Mouse (Mus musculus) CH12.LX (cell line): Measurements from ENCODE around the gene Gm4881. TPM values are rescaled to one million over a fixed set of nuclear protein-coding genes. Genes with fewer than 3 reads are reported as not detected.
A peak's percentile ranks its signal among the peaks of the same experiment; 100 is the strongest.

Source experiments
- DNase-seq: peaks from one replicate; pipeline ENCODE4 v3.0.0-alpha.2; 2013; ENCODE audit errors: extremely low read depth
- H3K27ac ChIP-seq: 2 replicates; pipeline ENCODE4 v1.5.1; 2012; ENCODE audit warnings: low read depth, mild to moderate bottlenecking, control low read depth, moderate library complexity; ENCODE audit not compliant: insufficient read depth
- H3K27me3 ChIP-seq: replicated peaks from 2 replicates; pipeline ENCODE3; 2012; ENCODE audit warnings: inconsistent platforms
- H3K36me3 ChIP-seq, 2 experiments: replicated peaks in 1 of 2; 2 replicates each; pipeline versions ENCODE3 to v1.6.1; 2012; ENCODE audit warnings: inconsistent platforms in 1 of 2, low read length in 1 of 2, mild to moderate bottlenecking in 1 of 2, mixed read lengths in 1 of 2, moderate library complexity in 1 of 2; ENCODE audit not compliant: control insufficient read depth in 1 of 2, insufficient read depth in 1 of 2
- H3K4me1 ChIP-seq, 2 experiments: 2 replicates each; pipeline ENCODE4 v1.6.1; 2012; ENCODE audit warnings: inconsistent platforms in 1 of 2, moderate library complexity in 1 of 2; ENCODE audit not compliant: insufficient read depth in 2 of 2, control insufficient read depth in 1 of 2
- H3K4me2 ChIP-seq: 2 replicates; pipeline ENCODE4 v1.6.1; 2012; ENCODE audit warnings: low read depth, mild to moderate bottlenecking, control low read depth; ENCODE audit not compliant: poor library complexity, insufficient read depth, severe bottlenecking
- H3K4me3 ChIP-seq, 3 experiments: fragments of 150-350 bp in 1 of 3; sonication (generic) in 1 of 3; replicated peaks in 1 of 3; 2 replicates each; pipeline versions ENCODE3 to v1.5.1; 2011 to 2012; ENCODE audit warnings: low read depth in 2 of 3, low read length in 2 of 3, mild to moderate bottlenecking in 2 of 3, moderate library complexity in 2 of 3, control low read depth in 1 of 3, improper control_type of control experiment in 1 of 3, inconsistent platforms in 1 of 3, mixed read lengths in 1 of 3; ENCODE audit not compliant: poor library complexity in 1 of 3
- H3K79me2 ChIP-seq: replicated peaks from 2 replicates; pipeline ENCODE4 v1.6.1; 2012; ENCODE audit warnings: mild to moderate bottlenecking, moderate library complexity; ENCODE audit not compliant: control insufficient read depth, poor library complexity, insufficient read depth, severe bottlenecking; ENCODE audit errors: extremely low read depth
- H3K9ac ChIP-seq: 2 replicates; pipeline ENCODE4 v1.6.1; 2012; ENCODE audit warnings: low read depth, mild to moderate bottlenecking, control low read depth, moderate library complexity; ENCODE audit not compliant: insufficient read depth
- H3K9me3 ChIP-seq: replicated peaks from 2 replicates; pipeline ENCODE3; 2012; ENCODE audit warnings: low read length, inconsistent platforms, mixed read lengths
- CHD2 ChIP-seq: IDR thresholded peaks from 2 replicates; pipeline ENCODE4 v1.6.1; 2011; ENCODE audit warnings: low read length, improper control_type of control experiment
- CTCF ChIP-seq, 2 experiments: IDR thresholded peaks in 1 of 2; conservative IDR thresholded peaks in 1 of 2; 2 replicates each; pipeline ENCODE4 v1.5.1; 2011 to 2012; ENCODE audit warnings: low read depth in 2 of 2, low read length in 2 of 2, improper control_type of control experiment in 1 of 2, inconsistent platforms in 1 of 2, mild to moderate bottlenecking in 1 of 2, moderate library complexity in 1 of 2
- ELF1 ChIP-seq: IDR thresholded peaks from 2 replicates; pipeline ENCODE4 v1.6.1; 2014; ENCODE audit warnings: low read depth, mild to moderate bottlenecking, inconsistent platforms, low read length, improper control_type of control experiment
- EP300 ChIP-seq: IDR thresholded peaks from 2 replicates; pipeline ENCODE4 v1.6.1; 2011; ENCODE audit warnings: low read length, improper control_type of control experiment
- HCFC1 ChIP-seq: IDR thresholded peaks from 2 replicates; pipeline ENCODE4 v1.6.1; 2012; ENCODE audit warnings: low read depth, mild to moderate bottlenecking, inconsistent platforms, low read length, improper control_type of control experiment
- IRF4 ChIP-seq: IDR thresholded peaks from 2 replicates; pipeline ENCODE4 v1.6.1; 2014; ENCODE audit warnings: low read depth, mild to moderate bottlenecking, inconsistent platforms, low read length, improper control_type of control experiment
- JUND ChIP-seq: conservative IDR thresholded peaks from 2 replicates; pipeline ENCODE4 v1.6.1; 2011; ENCODE audit warnings: low read depth, low read length, improper control_type of control experiment
- KAT2A ChIP-seq: IDR thresholded peaks from 2 replicates; pipeline ENCODE4 v1.6.1; 2012; ENCODE audit warnings: low read length, improper control_type of control experiment, inconsistent platforms; ENCODE audit not compliant: insufficient replicate concordance
- MAFK ChIP-seq: IDR thresholded peaks from 2 replicates; pipeline ENCODE4 v1.6.1; 2011; ENCODE audit warnings: low read length, improper control_type of control experiment; ENCODE audit not compliant: insufficient replicate concordance
- MAX ChIP-seq: IDR thresholded peaks from 2 replicates; pipeline ENCODE4 v1.6.1; 2011; ENCODE audit warnings: low read length, improper control_type of control experiment
- MAZ ChIP-seq: IDR thresholded peaks from 2 replicates; pipeline ENCODE4 v1.6.1; 2012; ENCODE audit warnings: low read depth, mild to moderate bottlenecking, inconsistent platforms, low read length, improper control_type of control experiment, moderate library complexity
- MEF2A ChIP-seq: IDR thresholded peaks from 2 replicates; pipeline ENCODE4 v1.6.1; 2014; ENCODE audit warnings: low read depth, mild to moderate bottlenecking, inconsistent platforms, low read length, improper control_type of control experiment, borderline replicate concordance
- MXI1 ChIP-seq: IDR thresholded peaks from 2 replicates; pipeline ENCODE4 v1.6.1; 2011; ENCODE audit warnings: mild to moderate bottlenecking, low read depth, low read length, improper control_type of control experiment
- MYC ChIP-seq: IDR thresholded peaks from 2 replicates; pipeline ENCODE4 v1.6.1; 2011; ENCODE audit warnings: low read depth, mild to moderate bottlenecking, improper control_type of control experiment, low read length
- NELFE ChIP-seq: IDR thresholded peaks from 2 replicates; pipeline ENCODE4 v1.6.1; 2011; ENCODE audit warnings: low read depth, low read length, improper control_type of control experiment
- NRF1 ChIP-seq: IDR thresholded peaks from 2 replicates; pipeline ENCODE4 v1.6.1; 2014; ENCODE audit warnings: low read depth, mild to moderate bottlenecking, inconsistent platforms, low read length, improper control_type of control experiment, moderate library complexity
- POLR2AphosphoS2 ChIP-seq: IDR thresholded peaks from 2 replicates; pipeline ENCODE4 v1.6.1; 2011; ENCODE audit warnings: low read depth, low read length, improper control_type of control experiment
- RAD21 ChIP-seq: IDR thresholded peaks from 2 replicates; pipeline ENCODE4 v1.6.1; 2011; ENCODE audit warnings: low read depth, mild to moderate bottlenecking, low read length, improper control_type of control experiment, moderate library complexity
- SIN3A ChIP-seq: IDR thresholded peaks from 2 replicates; pipeline ENCODE4 v1.6.1; 2012; ENCODE audit warnings: low read length, improper control_type of control experiment, inconsistent platforms
- SMC3 ChIP-seq: IDR thresholded peaks from 2 replicates; pipeline ENCODE4 v1.6.1; 2011; ENCODE audit warnings: low read depth, low read length, improper control_type of control experiment
- TBP ChIP-seq: conservative IDR thresholded peaks from 2 replicates; pipeline ENCODE4 v1.6.1; 2011; ENCODE audit warnings: low read depth, low read length, improper control_type of control experiment
- TCF12 ChIP-seq: IDR thresholded peaks from 2 replicates; pipeline ENCODE4 v1.6.1; 2014; ENCODE audit warnings: low read depth, mild to moderate bottlenecking, inconsistent platforms, low read length, improper control_type of control experiment
- UBTF ChIP-seq: IDR thresholded peaks from 2 replicates; pipeline ENCODE4 v1.6.1; 2012; ENCODE audit warnings: low read depth, mild to moderate bottlenecking, inconsistent platforms, low read length, improper control_type of control experiment, moderate library complexity
- ZKSCAN1 ChIP-seq: IDR thresholded peaks from 2 replicates; pipeline ENCODE4 v1.6.1; 2012; ENCODE audit warnings: low read depth, inconsistent platforms, low read length, improper control_type of control experiment, borderline replicate concordance
- ZMIZ1 ChIP-seq: IDR thresholded peaks from 2 replicates; pipeline ENCODE4 v1.6.1; 2012; ENCODE audit warnings: low read depth, mild to moderate bottlenecking, inconsistent platforms, low read length, improper control_type of control experiment
- dilution Hi-C: fragments of 300-500 bp; cut with MboI; formaldehyde crosslinking; loops from 2 replicates; pipeline ENCODE4 v1.14.3; 2020; ENCODE audit warnings: low sequenced_read_pairs; ENCODE audit not compliant: extremely low pct_unique_long_range_greater_than_20kb, extremely low pct_ligation_motif_present
- in situ Hi-C: fragments of 300-500 bp; cut with MboI; formaldehyde crosslinking; loops from 3 replicates; pipeline ENCODE4 v1.14.3; 2019; ENCODE audit warnings: low sequenced_read_pairs, low pct_ligation_motif_present, low pct_unique_long_range_greater_than_20kb, mixed read lengths
- polyA plus RNA-seq: library from polyadenylated mRNA; unstranded; fragments of >175 nt; gene quantifications from 2 replicates; pipeline ENCODE4 v1.2.1, GENCODE M21; 2012; ENCODE audit warnings: low read depth; ENCODE audit not compliant: insufficient read length
- total RNA-seq, 2 experiments: library from RNA; depleted of rRNA; stranded (reverse); fragments of 300-350 nt in 1 of 2; fragments of >200 nt in 1 of 2; gene quantifications; 2 replicates each; pipeline ENCODE4 v1.2.3; 2012 to 2014

Gm4881 gene
- total and polyA plus RNA-seq, 3 experiments: not detected

DNA sequence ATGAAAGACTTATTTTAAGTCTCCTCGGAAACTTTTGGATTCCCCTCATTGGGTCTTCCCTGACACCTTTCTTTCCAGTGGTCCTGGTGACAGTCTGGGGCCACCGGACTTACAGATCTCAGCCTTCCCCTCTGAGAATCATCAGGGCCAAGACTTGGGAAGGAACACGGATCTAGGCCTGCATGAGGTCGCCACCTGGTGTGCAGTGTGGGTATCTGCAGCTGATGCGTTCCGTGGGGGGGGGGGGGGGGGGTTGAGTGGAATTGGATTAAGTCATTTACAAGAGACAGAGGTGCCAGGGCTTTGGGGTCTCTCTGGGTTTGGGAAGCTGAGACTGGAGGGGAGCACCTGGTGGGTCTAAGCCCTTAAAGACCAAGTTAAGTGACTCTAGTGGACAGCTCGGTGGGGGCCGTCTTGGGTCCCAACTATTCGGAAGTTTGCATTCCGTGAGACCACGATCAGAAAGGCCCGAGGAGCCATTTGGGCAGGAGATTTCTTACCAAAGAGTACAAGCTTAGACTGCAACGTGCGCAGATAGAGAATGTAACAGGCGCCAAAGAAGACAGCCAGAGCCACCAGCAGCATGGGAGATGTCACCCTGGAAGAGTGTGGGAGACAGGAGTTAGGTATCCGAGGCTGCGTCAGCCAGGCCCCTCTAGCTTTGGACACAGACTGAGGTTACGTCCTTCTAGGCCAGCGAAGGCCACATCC, 27.1 kb upstream of the Gm4881 start:
- in situ Hi-C loops: no loop called here
- peaks cover 5 to 27% of the 10 kb centered on the region in 2 experiments; a peak in 3 of 4 replicates for H3K4me1 ChIP-seq
- H3K9me3 ChIP-seq: no peaks in the 10 kb centered on the region
- H3K27ac ChIP-seq: no peak overlapping the region
- H3K4me2 ChIP-seq: peak overlapping the region; percentile 76
- H3K9ac ChIP-seq: no peak overlapping the region; the same call in 1 of the 2 replicates
- H3K27me3 ChIP-seq: peaks cover 16% of the 10 kb centered on the region
- peak overlapping the region; percentile 62 to 87 (median 81) for H3K4me3 ChIP-seq
- peak; percentile 60 for DNase-seq
- H3K36me3 ChIP-seq: peaks cover 0 to 17% of the 10 kb centered on the region in 2 experiments
- H3K79me2 ChIP-seq: no peaks in the 10 kb centered on the region
- dilution Hi-C loops: no loop called here
- TF ChIP-seq ELF1 (0 out of 2 replicates have a peak, but pooled peaks have one; percentile 21), ZMIZ1 (no peak), MAZ (peak; percentile 74; the same call in 1 of the 2 replicates), SMC3 (peak; percentile 66), CTCF (conservative IDR thresholded peaks at IDR 0.05 in 1 of 2, IDR thresholded peaks at IDR 0.05 in 1 of 2; ENCODE audit: low read depth in 2 of 2, low read length in 2 of 2) (peak; percentile 23 to 75; a peak in 2 of 4 replicates), IRF4 (0 out of 2 replicates have a peak, but pooled peaks have one; percentile 6), RAD21 (peak; percentile 54), MAX (no peak), TCF12 (0 out of 2 replicates have a peak, but pooled peaks have one; percentile 28), TBP (no peak), NRF1 (0 out of 2 replicates have a peak, but pooled peaks have one; percentile 15)

DNA sequence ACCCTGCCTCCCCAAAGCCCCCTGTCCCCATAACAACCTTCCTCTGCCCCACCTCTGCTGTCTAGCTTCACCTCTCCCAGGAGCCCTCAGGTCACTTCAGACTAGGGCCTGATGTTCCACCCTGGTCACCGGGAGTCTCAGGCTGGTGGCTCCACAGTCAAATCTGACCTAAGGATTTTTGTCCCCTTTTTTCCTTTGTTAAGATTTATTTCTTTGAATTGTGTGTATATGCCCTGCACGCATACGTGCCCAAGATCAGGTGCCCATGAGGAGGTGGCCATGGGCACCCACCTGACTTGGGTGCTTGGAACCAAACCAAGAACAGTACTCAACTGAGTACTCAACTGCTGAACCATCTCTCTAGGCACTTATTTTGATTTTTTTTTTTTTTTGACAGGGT, 26.0 kb upstream of the Gm4881 start:
- dilution Hi-C loops: no loop called here

More for the DNA sequence above, 26.0 kb upstream of the Gm4881 start:
- Histone ChIP-seq H3K79me2 (no peaks in the 10 kb centered on the region), H3K36me3 (peaks cover 0 to 17% of the 10 kb centered on the region in 2 experiments), H3K9me3 (no peaks in the 10 kb centered on the region), H3K4me2 (no peak overlapping the region), H3K4me1 (peaks cover 5 to 29% of the 10 kb centered on the region in 2 experiments; a peak in 3 of 4 replicates), H3K4me3 (no peak overlapping the region), H3K27me3 (peaks cover 16% of the 10 kb centered on the region), H3K27ac (no peak overlapping the region), H3K9ac (no peak overlapping the region)
- in situ Hi-C loops: no loop called here
- TF ChIP-seq SMC3 (no peak), ZKSCAN1 (no peak), SIN3A (no peak), MAFK (no peak), EP300 (no peak), MEF2A (no peak), HCFC1 (no peak), TCF12 (no peak), MYC (no peak), KAT2A (no peak), CHD2 (no peak), MXI1 (no peak), NRF1 (no peak), ZMIZ1 (no peak), NELFE (no peak), POLR2AphosphoS2 (no peak), UBTF (no peak), JUND (no peak)
- DNase-seq: no peak
